Mouse (Mus musculus): Measurements from ENCODE around the gene Tjp2. TPM values are rescaled to one million over a fixed set of nuclear protein-coding genes. Genes with fewer than 3 reads are reported as not detected.

Gene Tjp2
- polyA plus RNA-seq, 1 experiment from 2014 or later, result 22.7 TPM

- H3K9me3 ChIP-seq (ENCODE audit: control insufficient read depth, low read length), result no peaks in the 10 kb centered on the region
- H3K4me3 ChIP-seq (ENCODE audit: control insufficient read depth in 1 of 2, insufficient read depth in 1 of 2, low read depth in 1 of 2, low read length in 2 of 2), result no peak overlapping the region
- no peaks in the 10 kb centered on the region for H3K27me3 ChIP-seq (ENCODE audit: control insufficient read depth, insufficient read depth, low read length)
- no peak for ATAC-seq (ENCODE audit: insufficient number of reproducible peaks, insufficient read depth, low FRiP score, low read depth)
- H3K36me3 ChIP-seq (ENCODE audit: control insufficient read depth, insufficient read depth, low read length), result no peaks in the 10 kb centered on the region
- WGBS, result 52% methylated on average over 12 of the region's 12 CpGs
- H3K4me1 ChIP-seq (ENCODE audit: control insufficient read depth in 2 of 2, insufficient read depth in 2 of 2, low read length in 2 of 2), result peaks cover 3 to 6% of the 10 kb centered on the region in 2 experiments; a peak in 2 of 4 replicates
- H3K9ac ChIP-seq (ENCODE audit: low read length), result no peak overlapping the region
- H3K27ac ChIP-seq (replicated peaks in 1 of 2; ENCODE audit: control insufficient read depth in 1 of 2, insufficient read depth in 1 of 2, low read depth in 2 of 2, low read length in 2 of 2), result no peak overlapping the region
- no peak overlapping the region for H3K4me2 ChIP-seq (ENCODE audit: low read length)
Measured at GRCm38 (mm10) chr19:24064348-24064895, 160.4 kb downstream of the Tjp2 start.

DNA sequence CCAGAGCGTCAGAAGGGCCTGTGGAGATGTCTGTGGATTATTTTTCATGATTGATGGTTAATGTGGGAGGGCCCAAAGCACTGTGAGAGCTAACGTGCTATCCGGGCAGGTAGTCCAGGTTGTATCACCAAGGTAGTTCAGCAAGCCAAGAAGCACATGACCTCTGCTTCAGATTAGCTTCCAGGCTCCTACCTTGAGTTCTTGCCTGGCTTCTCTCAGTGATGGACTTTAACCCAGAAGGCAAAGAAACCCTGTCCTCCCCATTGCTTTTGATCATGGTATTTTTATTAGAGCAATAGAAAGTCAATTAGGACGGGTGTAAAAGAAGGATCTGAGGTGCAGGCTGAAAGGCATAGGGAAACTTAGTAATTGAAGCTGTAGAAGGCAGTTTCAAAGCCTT, 161.2 kb downstream of the Tjp2 start:
- Histone ChIP-seq H3K27me3 (ENCODE audit: control insufficient read depth, insufficient read depth, low read length) (no peaks in the 10 kb centered on the region), H3K4me1 (ENCODE audit: control insufficient read depth in 2 of 2, insufficient read depth in 2 of 2, low read length in 2 of 2) (peaks cover 5 to 14% of the 10 kb centered on the region in 2 experiments), H3K9ac (ENCODE audit: low read length) (no peak overlapping the region), H3K4me2 (ENCODE audit: low read length) (no peak overlapping the region), H3K9me3 (ENCODE audit: control insufficient read depth, low read length) (no peaks in the 10 kb centered on the region), H3K4me3 (ENCODE audit: control insufficient read depth in 1 of 2, insufficient read depth in 1 of 2, low read depth in 1 of 2, low read length in 2 of 2) (no peak overlapping the region), H3K27ac (replicated peaks in 1 of 2; ENCODE audit: control insufficient read depth in 1 of 2, insufficient read depth in 1 of 2, low read depth in 2 of 2, low read length in 2 of 2) (no peak overlapping the region), H3K36me3 (ENCODE audit: control insufficient read depth, insufficient read depth, low read length) (no peaks in the 10 kb centered on the region)
- WGBS, result 79% methylated on average over 4 of the region's 4 CpGs
- ATAC-seq (ENCODE audit: insufficient number of reproducible peaks, insufficient read depth, low FRiP score, low read depth), result no peak

- H3K27ac ChIP-seq (replicated peaks in 1 of 2; ENCODE audit: control insufficient read depth in 1 of 2, insufficient read depth in 1 of 2, low read depth in 2 of 2, low read length in 2 of 2), result peak overlapping the region; percentile 35 to 86; a peak in 3 of 4 replicates
- H3K9me3 ChIP-seq (ENCODE audit: control insufficient read depth, low read length), result peaks cover 3% of the 10 kb centered on the region; the same call in 1 of the 2 replicates
- ATAC-seq (ENCODE audit: insufficient number of reproducible peaks, insufficient read depth, low FRiP score, low read depth), result no peak
Measured at GRCm38 (mm10) chr19:24058851-24059250, 166.0 kb downstream of the Tjp2 start.

GRCm38 (mm10) chr19:24058021-24058420, 166.8 kb downstream of the Tjp2 start:
- H3K9ac ChIP-seq (ENCODE audit: low read length), result 0 out of 2 replicates have a peak overlapping the region, but pooled peaks have one; percentile 3
- ATAC-seq (ENCODE audit: insufficient number of reproducible peaks, insufficient read depth, low FRiP score, low read depth), result no peak
- peaks cover 3% of the 10 kb centered on the region; the same call in 1 of the 2 replicates for H3K9me3 ChIP-seq (ENCODE audit: control insufficient read depth, low read length)
- H3K27me3 ChIP-seq (ENCODE audit: control insufficient read depth, insufficient read depth, low read length), result no peaks in the 10 kb centered on the region
- H3K4me1 ChIP-seq (ENCODE audit: control insufficient read depth in 2 of 2, insufficient read depth in 2 of 2, low read length in 2 of 2), result peaks cover 24 to 37% of the 10 kb centered on the region in 2 experiments
- H3K4me2 ChIP-seq (ENCODE audit: low read length), result no peak overlapping the region
- no peaks in the 10 kb centered on the region for H3K36me3 ChIP-seq (ENCODE audit: control insufficient read depth, insufficient read depth, low read length)
- 26% methylated on average over 5 of the region's 5 CpGs for WGBS
- peak overlapping the region; percentile 86 to 93 for H3K27ac ChIP-seq (replicated peaks in 1 of 2; ENCODE audit: control insufficient read depth in 1 of 2, insufficient read depth in 1 of 2, low read depth in 2 of 2, low read length in 2 of 2)
- H3K4me3 ChIP-seq (ENCODE audit: control insufficient read depth in 1 of 2, insufficient read depth in 1 of 2, low read depth in 1 of 2, low read length in 2 of 2), result no peak overlapping the region

More at GRCm38 (mm10) chr19:24058851-24059250, 166.0 kb downstream of the Tjp2 start:
- Histone ChIP-seq H3K9ac (ENCODE audit: low read length) (no peak overlapping the region), H3K4me2 (ENCODE audit: low read length) (no peak overlapping the region), H3K27me3 (ENCODE audit: control insufficient read depth, insufficient read depth, low read length) (no peaks in the 10 kb centered on the region), H3K36me3 (ENCODE audit: control insufficient read depth, insufficient read depth, low read length) (no peaks in the 10 kb centered on the region), H3K4me3 (ENCODE audit: control insufficient read depth in 1 of 2, insufficient read depth in 1 of 2, low read depth in 1 of 2, low read length in 2 of 2) (no peak overlapping the region), H3K4me1 (ENCODE audit: control insufficient read depth in 2 of 2, insufficient read depth in 2 of 2, low read length in 2 of 2) (peaks cover 22 to 31% of the 10 kb centered on the region in 2 experiments)
- 55% methylated on average over 8 of the region's 8 CpGs for WGBS

DNA sequence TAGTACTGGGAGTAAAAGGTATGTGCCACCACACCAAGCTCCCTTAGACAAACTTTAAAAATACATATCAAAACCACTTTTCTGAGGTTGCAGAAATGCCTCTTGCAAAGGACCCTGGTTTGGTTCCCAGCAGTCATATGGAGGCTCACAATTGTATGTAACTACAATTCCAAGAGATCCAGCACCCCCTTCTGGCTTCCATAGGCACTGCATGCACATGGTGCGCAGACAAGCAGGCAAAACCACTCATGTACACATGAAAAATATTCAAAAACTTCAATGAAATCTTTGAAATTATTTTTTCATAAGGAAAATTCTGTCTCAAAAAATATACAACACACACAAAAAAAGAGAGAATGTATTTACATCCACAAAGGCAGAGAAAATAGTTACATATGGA, 167.9 kb downstream of the Tjp2 start:
- ATAC-seq (ENCODE audit: insufficient number of reproducible peaks, insufficient read depth, low FRiP score, low read depth), result no peak
- H3K27ac ChIP-seq (replicated peaks in 1 of 2; ENCODE audit: control insufficient read depth in 1 of 2, insufficient read depth in 1 of 2, low read depth in 2 of 2, low read length in 2 of 2), result peak overlapping the region in 1 of 2 experiments; percentile 86; a peak in 2 of 4 replicates
- no peaks in the 10 kb centered on the region for H3K27me3 ChIP-seq (ENCODE audit: control insufficient read depth, insufficient read depth, low read length)

GRCm38 (mm10) chr19:24054904-24055303, 169.9 kb downstream of the Tjp2 start:
- ATAC-seq (ENCODE audit: insufficient number of reproducible peaks, insufficient read depth, low FRiP score, low read depth), result peak; percentile 62
- Histone ChIP-seq H3K27me3 (ENCODE audit: control insufficient read depth, insufficient read depth, low read length) (no peaks in the 10 kb centered on the region), H3K4me1 (ENCODE audit: control insufficient read depth in 2 of 2, insufficient read depth in 2 of 2, low read length in 2 of 2) (peaks cover 27 to 50% of the 10 kb centered on the region in 2 experiments), H3K9ac (ENCODE audit: low read length) (no peak overlapping the region), H3K9me3 (ENCODE audit: control insufficient read depth, low read length) (peaks cover 3% of the 10 kb centered on the region; the same call in 1 of the 2 replicates), H3K36me3 (ENCODE audit: control insufficient read depth, insufficient read depth, low read length) (no peaks in the 10 kb centered on the region), H3K4me3 (ENCODE audit: control insufficient read depth in 1 of 2, insufficient read depth in 1 of 2, low read depth in 1 of 2, low read length in 2 of 2) (no peak overlapping the region), H3K27ac (replicated peaks in 1 of 2; ENCODE audit: control insufficient read depth in 1 of 2, insufficient read depth in 1 of 2, low read depth in 2 of 2, low read length in 2 of 2) (peak overlapping the region; percentile 94 to 97), H3K4me2 (ENCODE audit: low read length) (peak overlapping the region; percentile 19; the same call in 1 of the 2 replicates)
- 21% methylated on average over 2 of the region's 2 CpGs for WGBS

More for the DNA sequence above, 167.9 kb downstream of the Tjp2 start:
- H3K4me2 ChIP-seq (ENCODE audit: low read length), result no peak overlapping the region
- H3K9me3 ChIP-seq (ENCODE audit: control insufficient read depth, low read length), result peaks cover 3% of the 10 kb centered on the region; the same call in 1 of the 2 replicates
- H3K36me3 ChIP-seq (ENCODE audit: control insufficient read depth, insufficient read depth, low read length), result no peaks in the 10 kb centered on the region
- H3K4me3 ChIP-seq (ENCODE audit: control insufficient read depth in 1 of 2, insufficient read depth in 1 of 2, low read depth in 1 of 2, low read length in 2 of 2), result no peak overlapping the region
- no peak overlapping the region for H3K9ac ChIP-seq (ENCODE audit: low read length)
- WGBS, result 97% methylated on average over 1 of the region's 1 CpGs
- peaks cover 24 to 37% of the 10 kb centered on the region in 2 experiments for H3K4me1 ChIP-seq (ENCODE audit: control insufficient read depth in 2 of 2, insufficient read depth in 2 of 2, low read length in 2 of 2)

DNA sequence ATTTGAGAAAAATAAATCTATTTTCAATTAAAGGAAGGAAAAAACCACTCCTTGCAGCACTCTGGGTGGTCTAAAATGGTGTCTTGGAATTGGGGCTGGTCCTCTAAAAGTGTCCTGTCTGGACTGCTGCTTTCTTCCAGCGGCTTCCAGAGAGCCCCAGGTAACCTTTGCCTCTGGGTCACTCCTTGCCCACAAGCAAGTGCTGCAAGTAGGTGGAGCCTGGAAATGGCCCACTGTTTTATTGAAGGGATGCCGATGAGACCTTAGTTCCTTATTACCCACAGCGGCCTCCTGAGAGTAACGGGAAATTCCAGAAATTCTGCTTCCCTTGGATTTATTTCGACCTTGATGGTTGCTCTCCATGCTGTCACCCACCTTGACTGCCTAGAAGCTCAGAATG, 170.6 kb downstream of the Tjp2 start:
- WGBS, result 55% methylated on average over 5 of the region's 5 CpGs

More for the DNA sequence above, 170.6 kb downstream of the Tjp2 start:
- H3K9me3 ChIP-seq (ENCODE audit: control insufficient read depth, low read length), result peaks cover 3% of the 10 kb centered on the region; the same call in 1 of the 2 replicates
- H3K36me3 ChIP-seq (ENCODE audit: control insufficient read depth, insufficient read depth, low read length), result no peaks in the 10 kb centered on the region
- H3K4me2 ChIP-seq (ENCODE audit: low read length), result peak overlapping the region; percentile 19; the same call in 1 of the 2 replicates
- ATAC-seq (ENCODE audit: insufficient number of reproducible peaks, insufficient read depth, low FRiP score, low read depth), result no peak
- H3K9ac ChIP-seq (ENCODE audit: low read length), result peak overlapping the region; percentile 3; the same call in 1 of the 2 replicates
- no peaks in the 10 kb centered on the region for H3K27me3 ChIP-seq (ENCODE audit: control insufficient read depth, insufficient read depth, low read length)
- peak overlapping the region; percentile 94 to 97 for H3K27ac ChIP-seq (replicated peaks in 1 of 2; ENCODE audit: control insufficient read depth in 1 of 2, insufficient read depth in 1 of 2, low read depth in 2 of 2, low read length in 2 of 2)
- H3K4me1 ChIP-seq (ENCODE audit: control insufficient read depth in 2 of 2, insufficient read depth in 2 of 2, low read length in 2 of 2), result peaks cover 31 to 54% of the 10 kb centered on the region in 2 experiments
- no peak overlapping the region for H3K4me3 ChIP-seq (ENCODE audit: control insufficient read depth in 1 of 2, insufficient read depth in 1 of 2, low read depth in 1 of 2, low read length in 2 of 2)
